Mouse (Mus musculus): Measurements from ENCODE around the gene Eps15l1.

The Eps15l1 gene

GRCm38 (mm10) chr8:72320803-72321583 lies 100.3 kb downstream of the Eps15l1 start:
- DNase-seq (ENCODE audit: low read depth, low spot score), result no peak

DNA sequence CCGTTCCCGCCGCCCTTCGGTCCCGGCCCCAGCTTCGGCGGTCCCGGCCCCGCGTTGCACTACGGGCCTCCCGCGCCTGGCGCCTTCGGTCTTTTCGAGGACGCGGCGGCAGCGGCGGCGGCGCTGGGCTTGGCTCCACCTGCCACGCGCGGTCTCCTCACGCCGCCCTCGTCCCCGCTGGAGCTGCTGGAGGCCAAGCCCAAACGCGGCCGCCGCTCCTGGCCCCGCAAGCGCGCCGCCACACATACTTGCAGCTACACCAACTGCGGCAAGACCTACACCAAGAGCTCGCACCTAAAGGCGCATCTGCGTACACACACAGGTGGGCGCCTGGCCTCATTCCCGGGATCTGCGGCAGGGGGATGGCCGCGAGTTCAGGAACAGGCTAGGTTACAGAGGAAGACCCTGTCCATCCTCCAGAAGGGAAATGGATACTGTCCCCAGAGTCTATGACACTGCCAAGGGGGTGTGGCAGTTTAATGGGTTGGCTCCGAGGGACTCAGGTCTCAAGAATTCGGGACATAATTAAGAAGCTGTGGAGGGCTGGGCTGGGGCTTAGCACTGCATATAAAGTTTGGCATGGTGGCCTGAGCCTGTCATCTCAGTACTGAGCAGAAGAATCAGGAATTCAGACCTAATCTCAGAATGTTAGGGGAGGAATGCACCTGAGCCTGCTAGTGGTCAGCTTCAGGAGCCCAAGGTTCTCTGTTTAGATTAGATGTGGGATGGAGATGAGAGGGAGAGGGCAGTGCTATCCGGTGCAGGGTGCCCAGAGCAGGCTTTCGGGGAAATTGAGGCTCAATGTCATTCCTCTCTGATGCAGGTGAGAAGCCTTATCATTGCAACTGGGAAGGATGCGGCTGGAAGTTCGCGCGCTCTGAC lies 101.1 kb downstream of the Eps15l1 start:
- DNase-seq (ENCODE audit: low read depth, low spot score), result no peak

GRCm38 (mm10) chr8:72319397-72319796 lies 101.9 kb downstream of the Eps15l1 start:
- DNase-seq (ENCODE audit: low read depth, low spot score), result no peak

GRCm38 (mm10) chr8:72318801-72319322 lies 102.4 kb downstream of the Eps15l1 start, which contains the start of gene Klf2:
Gene Klf2 (plus strand): TSS chr8:72319033.
- DNase-seq (ENCODE audit: low read depth, low spot score), result peak; percentile 99

DNA sequence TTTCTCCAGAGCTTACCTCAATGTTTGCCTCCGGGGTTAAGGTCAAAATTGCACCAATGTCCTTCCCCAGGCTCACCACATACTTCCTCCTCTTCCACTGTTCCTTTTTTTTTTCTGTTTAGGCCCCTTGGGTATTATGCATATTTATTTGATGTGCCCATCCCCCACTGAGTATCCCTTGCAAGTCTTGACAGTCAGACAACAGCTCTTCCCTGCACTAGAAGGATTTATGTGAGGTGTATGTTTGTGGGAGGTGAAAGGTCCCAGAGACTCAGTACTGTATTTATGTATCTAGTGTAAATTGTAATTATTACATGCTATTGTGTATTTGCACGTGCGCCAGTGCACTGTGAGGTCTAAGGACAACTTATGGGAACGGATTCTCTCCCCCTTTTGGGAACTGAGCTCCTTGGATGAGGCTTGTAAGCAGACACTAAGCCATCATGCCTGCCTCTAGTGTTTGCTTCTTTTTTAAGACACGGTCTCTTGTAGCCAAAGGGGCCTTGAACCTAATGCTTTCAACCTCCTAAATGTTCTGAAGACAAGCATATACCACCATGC lies 103.4 kb downstream of the Eps15l1 start:
- peak; percentile 67 for DNase-seq (ENCODE audit: low read depth, low spot score)

DNA sequence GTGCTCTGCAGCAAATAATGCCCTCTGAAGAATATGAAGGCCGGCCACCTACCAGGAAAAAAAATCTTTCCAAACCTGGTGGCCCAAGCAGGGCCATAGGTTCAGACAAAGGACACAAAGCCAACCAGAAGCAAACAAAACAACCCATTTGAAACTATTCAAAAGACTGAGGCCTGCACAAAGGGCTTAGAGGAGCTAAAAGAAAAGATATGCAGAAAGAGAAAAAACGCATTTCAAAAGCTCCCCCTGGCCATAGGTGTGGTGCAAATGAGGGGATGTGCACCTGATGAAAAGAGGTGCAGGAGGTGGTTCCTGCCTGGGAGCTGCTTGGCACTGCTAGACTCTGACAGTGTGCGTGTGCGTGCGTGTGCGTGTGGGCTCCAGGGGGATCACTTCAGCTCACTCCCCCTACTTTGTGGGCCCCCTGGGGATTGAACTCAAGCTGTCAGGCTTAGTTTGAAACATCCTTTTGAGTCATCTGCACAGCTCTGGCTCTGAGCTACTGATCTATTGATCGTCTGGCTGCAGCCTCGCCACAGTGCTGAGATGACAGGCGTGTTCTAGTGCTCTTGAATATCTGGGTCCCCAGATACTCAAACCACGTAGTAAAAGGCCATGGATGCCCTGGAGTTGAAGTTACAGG lies 105.1 kb downstream of the Eps15l1 start:
- DNase-seq (ENCODE audit: low read depth, low spot score), result peak; percentile 99

- DNase-seq (ENCODE audit: low read depth, low spot score), result no peak
Observed at GRCm38 (mm10) chr8:72312926-72313518, 108.2 kb downstream of the Eps15l1 start.

DNA sequence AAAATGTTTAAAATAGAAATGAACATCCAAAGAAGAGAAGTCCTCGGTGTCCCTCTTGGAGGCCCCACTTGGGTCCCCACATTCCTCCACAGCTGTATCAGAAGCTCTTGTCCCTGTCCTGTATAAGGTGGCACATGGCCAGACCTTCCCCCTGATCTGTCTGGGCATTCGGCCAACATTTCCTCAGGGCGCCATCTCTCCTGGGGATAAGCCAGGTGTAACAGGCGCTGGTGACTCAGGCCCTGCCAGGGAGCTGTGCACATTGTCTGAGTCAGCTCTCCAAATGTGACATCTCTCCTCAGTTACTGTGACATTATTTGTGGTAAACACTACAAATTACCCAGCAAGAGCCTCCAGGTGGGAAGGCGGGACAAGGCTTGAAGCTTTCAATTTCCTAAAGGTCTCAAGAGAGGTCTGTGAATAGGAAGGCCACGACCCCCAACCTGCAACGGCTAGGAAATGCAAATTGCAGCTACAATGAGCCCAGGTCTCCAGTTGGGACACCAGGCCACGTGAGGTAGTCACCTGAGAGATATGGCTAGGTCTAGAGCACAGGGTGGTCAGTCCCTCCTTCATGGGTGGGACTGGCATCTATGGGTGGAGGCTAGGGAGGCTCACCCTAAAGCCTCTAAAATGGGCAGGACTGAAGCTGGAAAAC lies 110.3 kb downstream of the Eps15l1 start:
- DNase-seq (ENCODE audit: low read depth, low spot score), result peak; percentile 90

DNA sequence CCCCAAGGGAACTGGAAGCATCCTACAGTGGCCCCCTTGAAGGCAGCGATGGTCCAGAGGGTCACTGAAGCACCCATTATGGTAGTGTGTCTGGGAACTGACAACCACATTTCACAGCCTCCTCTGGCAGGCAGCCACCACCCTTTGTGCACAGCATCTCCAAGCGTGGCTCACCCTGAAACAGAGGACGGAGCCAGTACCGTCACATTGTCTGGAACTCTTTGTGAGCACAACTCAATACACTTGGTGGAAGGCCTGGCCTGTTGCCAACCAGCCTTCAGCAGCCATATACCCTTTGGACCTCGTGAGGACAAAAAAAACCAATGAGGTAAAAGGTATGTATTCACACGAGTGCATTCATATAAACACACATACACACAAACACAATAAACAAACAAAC lies 113.0 kb downstream of the Eps15l1 start:
- DNase-seq (ENCODE audit: low read depth, low spot score), result no peak

DNA sequence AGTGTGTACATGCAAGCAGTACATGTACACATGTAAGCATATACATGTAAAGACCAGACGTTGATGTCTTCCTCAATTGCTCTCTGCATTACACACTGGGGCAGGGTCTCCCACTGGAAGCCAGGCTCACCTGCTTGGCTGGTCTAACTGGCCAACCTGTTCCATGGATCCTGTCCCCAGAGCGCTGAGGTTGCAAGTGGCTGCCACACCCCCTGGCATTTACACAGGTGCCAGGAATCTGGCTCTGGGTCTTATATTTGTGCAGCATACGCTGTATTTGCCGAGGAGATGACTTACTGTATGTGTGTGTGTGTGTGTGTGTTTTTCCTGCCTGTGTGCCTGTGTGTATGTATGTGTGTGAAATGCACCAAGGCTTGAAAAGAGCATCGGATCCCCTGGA lies 114.3 kb downstream of the Eps15l1 start:
- no peak for DNase-seq (ENCODE audit: low read depth, low spot score)

DNA sequence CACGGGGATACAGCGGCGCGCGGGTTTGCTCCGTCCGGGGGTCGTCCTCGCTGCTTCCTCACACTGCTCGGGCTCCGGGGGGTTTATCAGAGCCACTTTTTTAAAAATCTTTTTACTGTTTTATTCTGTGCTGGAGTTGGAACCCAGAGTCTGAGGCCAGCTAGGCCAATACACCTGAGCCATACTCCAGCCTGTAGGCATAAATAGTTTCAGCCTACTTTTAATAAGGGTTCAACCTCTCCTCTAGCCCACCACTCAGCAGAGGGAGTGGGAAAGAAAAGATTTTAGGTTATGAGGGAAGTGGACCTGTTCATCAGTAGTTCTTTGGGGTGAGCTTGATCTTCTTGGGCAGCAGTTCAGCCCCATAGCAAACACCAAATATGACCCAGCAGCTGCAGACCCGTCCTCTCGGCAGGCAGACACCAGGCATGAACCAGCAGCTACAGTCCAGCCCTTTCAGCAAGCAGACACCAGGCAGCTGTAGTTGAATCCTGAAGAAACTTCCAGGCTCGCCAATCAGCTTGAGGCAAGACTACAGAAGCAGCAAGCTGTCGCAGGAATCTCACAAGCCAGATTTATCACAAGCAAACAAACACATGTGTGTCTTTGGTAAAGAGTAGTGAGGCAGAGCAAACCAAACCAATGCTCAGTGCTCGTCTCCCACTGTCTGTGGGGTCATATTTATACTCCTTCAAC lies 115.9 kb downstream of the Eps15l1 start, which contains the start of gene Gm10282:
Gm10282 (minus strand) TSS at position 51 of the 696 bp plus-strand sequence.
- no peak for DNase-seq (ENCODE audit: low read depth, low spot score)

- DNase-seq (ENCODE audit: low read depth, low spot score), result no peak
Observed at GRCm38 (mm10) chr8:72303633-72304032, 117.6 kb downstream of the Eps15l1 start.

- no peak for DNase-seq (ENCODE audit: low read depth, low spot score)
Observed at GRCm38 (mm10) chr8:72302986-72303612, 118.2 kb downstream of the Eps15l1 start.

DNA sequence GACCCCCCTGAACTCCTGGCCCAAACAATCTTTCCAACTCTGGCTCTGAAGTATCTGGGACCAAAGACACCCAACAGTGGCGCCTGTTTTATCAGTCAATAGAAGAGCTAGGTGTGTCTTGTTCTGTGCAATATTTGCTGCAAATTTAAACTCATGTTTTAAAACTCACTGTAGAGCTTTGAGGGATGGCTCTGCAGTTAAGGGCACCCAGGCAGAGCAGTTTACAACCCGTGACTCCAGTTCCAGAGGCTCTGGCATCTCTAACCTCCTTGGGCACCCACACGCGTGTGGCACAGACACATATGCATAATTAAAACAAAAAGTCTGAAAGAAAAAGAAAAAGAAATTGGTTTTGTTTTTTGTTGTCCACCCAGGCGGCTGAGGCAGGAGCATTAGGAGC lies 119.8 kb downstream of the Eps15l1 start:
- DNase-seq (ENCODE audit: low read depth, low spot score), result no peak

DNA sequence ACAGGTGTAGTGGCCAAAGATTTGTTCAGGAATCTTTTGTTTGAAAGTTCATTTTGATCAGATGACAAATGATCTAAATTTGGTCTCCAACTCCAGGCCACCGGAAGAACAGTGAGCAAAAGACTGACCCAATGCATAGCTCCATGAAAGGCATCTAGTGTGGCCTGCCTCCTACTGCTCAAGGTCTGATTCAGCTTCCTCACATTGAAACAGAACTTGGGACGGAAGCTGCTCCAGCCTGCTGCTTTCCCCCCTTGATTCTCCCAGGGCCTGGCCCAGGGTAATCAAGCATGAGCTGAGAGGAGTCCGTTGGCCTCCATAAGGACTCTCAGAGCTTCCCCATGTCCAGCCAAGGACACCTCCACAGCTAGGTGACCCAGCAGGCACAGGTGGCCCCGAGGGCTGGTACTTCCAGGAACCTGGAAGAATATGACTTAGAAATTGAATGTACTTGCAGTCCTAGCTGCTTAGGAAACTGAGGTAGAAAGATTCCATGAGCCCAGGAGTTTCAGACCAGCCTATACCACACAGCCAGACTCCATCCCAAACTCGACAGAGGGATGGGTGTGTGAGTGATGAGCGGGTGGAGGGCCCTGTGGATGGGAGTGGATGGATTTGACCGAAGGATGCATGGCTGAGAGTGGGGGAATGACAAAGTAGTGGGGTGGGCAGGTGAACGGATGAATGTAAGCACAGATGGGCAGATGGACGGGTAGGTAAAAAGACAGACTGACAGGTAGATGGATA lies 120.4 kb downstream of the Eps15l1 start:
- no peak for DNase-seq (ENCODE audit: low read depth, low spot score)

DNA sequence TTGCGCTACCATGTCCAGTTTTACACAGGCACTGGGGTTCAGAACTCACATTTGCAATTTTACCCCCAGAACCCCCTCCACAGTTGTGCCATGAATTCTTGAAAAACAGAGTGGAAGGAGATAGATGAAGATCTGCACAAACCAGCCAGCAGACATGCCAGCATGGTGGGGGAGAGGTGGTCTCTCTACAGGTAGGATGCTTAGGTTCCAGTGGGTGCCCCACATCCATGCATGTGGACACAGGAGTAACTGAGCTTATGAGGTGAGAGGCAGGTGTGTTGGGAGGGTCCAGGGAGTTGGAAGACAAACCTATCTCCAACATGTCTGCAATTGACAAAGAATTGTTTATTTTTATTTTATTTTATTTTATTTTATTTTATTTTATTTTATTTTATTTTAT lies 122.3 kb downstream of the Eps15l1 start:
- DNase-seq (ENCODE audit: low read depth, low spot score), result no peak

- no peak for DNase-seq (ENCODE audit: low read depth, low spot score)
Observed at GRCm38 (mm10) chr8:72296561-72296960, 124.7 kb downstream of the Eps15l1 start.

- DNase-seq (ENCODE audit: low read depth, low spot score), result no peak
Observed at GRCm38 (mm10) chr8:72295679-72296078, 125.6 kb downstream of the Eps15l1 start.

GRCm38 (mm10) chr8:72295125-72295524 lies 126.1 kb downstream of the Eps15l1 start:
- no peak for DNase-seq (ENCODE audit: low read depth, low spot score)
